Mouse (Mus musculus) B cell, adult (primary cell): ENCODE results near the gene Morn3. TPM values are rescaled to one million over a fixed set of nuclear protein-coding genes. Genes with fewer than 3 reads are reported as not detected.

Source experiments
- total RNA-seq: library from RNA; stranded (reverse); gene quantifications from 4 replicates; pipeline ENCODE4 v1.2.4, GENCODE M21; 2023; ENCODE audit not compliant: inconsistent age

Gene Morn3
- total RNA-seq = not detected in 4 replicates

DNA sequence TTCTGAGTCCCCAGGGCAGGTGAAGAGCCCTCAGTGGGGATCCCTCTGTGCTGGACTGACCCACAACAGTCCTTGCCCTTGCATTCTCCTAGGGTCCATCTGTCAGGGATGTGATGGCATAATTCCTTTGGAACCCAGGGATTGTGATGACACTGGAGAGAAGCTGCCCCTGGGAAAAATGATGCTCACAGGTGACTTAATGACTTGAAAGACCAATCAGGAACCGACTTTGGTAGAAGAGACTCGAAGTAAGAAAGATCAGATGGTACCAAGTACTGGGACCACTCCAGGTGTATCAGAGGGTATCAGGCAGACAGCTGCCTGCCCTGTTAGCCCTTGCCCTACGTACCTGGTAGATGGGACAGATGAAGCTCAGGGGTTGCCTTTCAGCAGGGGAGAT, at the start of gene Morn3:
TSS of gene Morn3 (minus strand) at position 101 of the 400 bp plus-strand sequence.

DNA sequence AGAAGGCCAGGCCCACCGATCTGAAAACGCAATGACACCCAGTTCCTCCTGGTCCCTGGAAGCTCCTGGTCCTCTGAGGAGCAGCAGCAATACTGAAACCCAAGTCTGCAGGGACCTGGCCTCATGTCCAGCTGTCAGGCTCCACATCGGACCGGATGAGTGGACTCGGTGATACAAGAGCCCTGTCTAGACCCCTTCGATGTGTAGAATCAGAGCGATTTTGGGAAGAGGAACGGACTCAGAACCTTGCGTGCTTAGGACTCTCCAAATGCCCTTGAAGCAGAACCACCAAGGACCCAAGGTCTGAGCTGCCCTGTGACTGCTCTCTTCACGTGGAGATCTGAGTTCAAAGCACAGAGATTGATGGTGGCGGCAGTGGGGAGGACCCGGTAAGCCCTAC, 21.3 kb upstream of the Morn3 start, which contains the start of gene Tmem120b:
TSS of gene Tmem120b (plus strand) at position 301 of the 400 bp plus-strand sequence.

DNA sequence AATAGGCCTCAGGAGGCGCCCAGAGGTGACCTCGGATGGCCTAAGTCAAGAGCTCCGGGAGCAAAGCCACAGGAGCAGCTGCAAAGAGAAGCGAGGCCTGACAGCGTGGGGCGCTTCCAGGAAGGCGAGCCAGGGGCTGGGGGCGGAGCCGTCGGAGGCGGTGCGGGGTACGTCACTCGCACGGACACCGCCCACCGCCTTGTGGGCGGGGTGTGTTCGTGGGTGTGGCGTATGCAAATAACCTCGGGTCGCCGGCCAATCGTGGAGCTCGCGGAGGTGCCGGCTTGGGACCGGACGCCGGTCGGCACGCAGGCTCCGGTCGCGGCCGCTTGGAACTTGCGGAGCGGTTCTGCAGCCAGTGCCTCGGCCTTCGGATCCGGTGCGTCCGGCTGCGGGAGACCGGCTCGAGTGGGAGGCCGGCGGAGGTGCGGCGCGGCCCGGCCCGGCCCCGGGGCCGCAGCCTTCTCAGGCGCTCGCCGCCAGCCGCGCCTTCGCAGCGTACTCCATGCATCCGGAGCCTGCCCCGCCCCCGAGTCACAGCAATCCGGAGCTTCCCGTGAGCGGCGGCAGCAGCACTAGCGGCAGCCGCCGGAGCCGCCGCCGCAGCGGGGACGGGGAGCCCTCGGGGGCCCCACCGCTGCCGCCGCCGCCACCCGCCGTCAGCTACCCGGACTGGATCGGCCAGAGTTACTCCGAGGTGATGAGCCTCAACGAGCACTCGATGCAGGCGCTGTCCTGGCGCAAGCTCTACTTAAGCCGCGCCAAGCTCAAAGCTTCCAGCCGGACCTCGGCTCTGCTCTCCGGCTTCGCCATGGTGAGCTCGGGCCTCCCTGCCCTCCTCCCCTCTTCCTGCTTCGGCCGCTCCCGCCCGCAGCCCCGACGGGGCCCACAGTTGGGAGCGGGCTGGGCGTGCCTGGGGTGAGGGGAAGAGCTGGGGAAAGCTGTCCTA, 31.8 kb downstream of the Morn3 start, which contains the start of gene Orai1:
TSS of gene Orai1 (plus strand) at position 322 of the 949 bp plus-strand sequence.

DNA sequence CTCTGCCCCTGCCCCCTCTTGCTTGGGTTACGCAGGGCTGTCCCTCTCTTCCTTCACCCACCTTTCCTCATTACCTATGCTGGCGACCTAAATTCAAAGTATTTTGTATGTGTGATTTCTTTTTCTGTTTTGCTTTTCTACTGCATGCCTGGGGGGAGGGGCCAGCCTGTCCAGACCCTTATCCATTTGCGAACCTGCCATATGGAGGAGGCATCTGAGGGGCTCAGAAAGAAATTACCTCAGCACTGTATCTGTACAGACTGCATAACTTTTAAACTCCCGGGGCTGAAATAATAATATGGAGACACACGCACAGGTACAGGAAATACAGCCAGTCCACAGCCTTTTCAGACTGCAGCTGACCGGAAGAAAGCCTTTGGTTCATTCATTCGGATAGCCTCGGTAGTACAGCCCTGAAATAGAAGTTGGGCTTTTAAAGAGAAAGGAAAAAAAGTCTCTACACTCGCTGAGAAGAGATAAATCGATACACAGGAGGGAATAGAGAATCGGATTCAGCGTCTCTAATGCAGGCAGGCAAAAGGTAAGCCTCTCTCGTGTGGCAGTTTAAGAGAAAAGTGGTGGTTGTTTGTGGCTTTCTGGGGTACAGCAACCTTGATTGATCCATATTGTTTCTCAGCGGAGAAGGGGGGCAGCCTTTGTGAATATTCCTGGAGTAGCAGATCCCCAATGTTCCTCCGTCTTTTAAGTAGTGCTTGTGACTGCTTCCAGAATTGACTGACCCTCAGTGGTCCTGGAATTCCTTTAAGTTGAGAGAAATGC, 57.1 kb downstream of the Morn3 start, which contains the start of gene Kdm2b:
TSS of gene Kdm2b (minus strand) at position 273 of the 780 bp plus-strand sequence.

Other genes with a start within 250 kb of the Morn3 start
- gene Anapc5, start 225.7 kb downstream of the Morn3 start, total RNA-seq = 190 to 228 TPM (median 214 TPM) in 4 replicates
- 33.5 to 44.7 TPM (median 37.5 TPM) in 4 replicates for gene Rnf34, start 197.0 kb downstream of the Morn3 start, total RNA-seq
- 65.1 to 79.9 TPM (median 70.6 TPM) in 4 replicates for gene Kdm2b, start 57.2 kb downstream of the Morn3 start, total RNA-seq
- 30.6 to 34.7 TPM (median 33.7 TPM) in 4 replicates for gene Orai1, start 31.9 kb downstream of the Morn3 start, total RNA-seq
- gene Tmem120b, start 21.4 kb upstream of the Morn3 start, total RNA-seq = 5.5 to 7.6 TPM (median 6.9 TPM) in 4 replicates
- gene Rhof, start 85.7 kb upstream of the Morn3 start, total RNA-seq = 82.7 to 95.8 TPM (median 89.3 TPM) in 4 replicates
- gene Setd1b, start 95.2 kb upstream of the Morn3 start, total RNA-seq = 65.9 to 77.5 TPM (median 73.3 TPM) in 4 replicates
- gene Psmd9, start 122.4 kb upstream of the Morn3 start, total RNA-seq = 27.2 to 34.0 TPM (median 31.5 TPM) in 4 replicates
- not detected in 4 replicates for gene Hpd, start 135.7 kb upstream of the Morn3 start, total RNA-seq
- gene Wdr66, start 205.1 kb upstream of the Morn3 start, total RNA-seq = 0.87 to 2.4 TPM (median 1.4 TPM) in 4 replicates